Mouse (Mus musculus) adrenal gland, postnatal 14 days (tissue): ENCODE data around the gene Nt5c. TPM values are rescaled to one million over a fixed set of nuclear protein-coding genes. Genes with fewer than 3 reads are reported as not detected.
"Not testable (repeated sequence)": the region's sequence is repeated elsewhere in the genome, so short reads cannot be mapped to it uniquely, and the experiment has no call there.

Experiments used
- DNase-seq: peaks from one replicate; pipeline ENCODE4 v3.0.0; 2021; ENCODE audit warnings: mixed read lengths
- total RNA-seq: library from RNA; stranded (reverse); gene quantifications from 2 replicates; pipeline ENCODE4 v1.2.3, GENCODE M21; 2021

Gene Nt5c
- total RNA-seq, 1 experiment from 2014 or later, result 73.8 TPM

DNA sequence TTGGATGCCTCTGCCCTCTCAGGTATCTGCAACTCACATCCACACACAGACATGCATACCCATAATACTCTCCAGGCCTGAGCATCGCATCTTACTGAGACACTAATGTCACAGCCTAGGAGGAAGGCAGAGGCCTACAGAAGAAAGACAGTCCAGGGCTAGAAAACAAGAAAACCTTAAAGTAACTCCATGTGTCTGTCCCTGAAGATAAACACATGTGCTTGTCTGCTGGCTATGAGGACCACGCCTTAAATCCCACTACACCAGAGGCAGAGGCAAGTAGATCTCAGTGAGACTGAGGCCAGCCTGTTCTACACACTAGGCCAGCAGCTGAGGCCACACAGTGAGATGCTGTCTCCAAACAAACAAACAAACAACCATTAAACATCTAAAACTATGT lies 19.5 kb upstream of the Nt5c start:
- no peak for DNase-seq

DNA sequence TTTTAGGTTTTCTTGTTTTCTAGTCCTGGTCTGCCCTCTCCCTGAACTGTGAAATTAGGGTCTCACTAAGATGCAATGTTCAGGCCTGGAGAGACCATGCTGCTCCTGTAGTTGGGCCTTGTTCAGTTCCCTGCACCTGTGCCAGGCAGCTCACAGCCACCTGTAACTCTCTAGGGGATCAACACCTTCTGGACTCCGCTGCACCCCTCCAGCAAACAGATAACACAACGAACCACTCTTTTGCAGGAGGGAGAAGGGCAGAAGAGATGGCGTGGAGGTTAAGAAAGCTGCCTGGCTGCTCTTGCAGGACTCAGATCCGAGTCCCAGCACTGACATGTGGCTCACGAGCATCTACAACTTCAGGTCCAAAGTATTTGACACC lies 18.8 kb upstream of the Nt5c start:
- DNase-seq, result no peak

DNA sequence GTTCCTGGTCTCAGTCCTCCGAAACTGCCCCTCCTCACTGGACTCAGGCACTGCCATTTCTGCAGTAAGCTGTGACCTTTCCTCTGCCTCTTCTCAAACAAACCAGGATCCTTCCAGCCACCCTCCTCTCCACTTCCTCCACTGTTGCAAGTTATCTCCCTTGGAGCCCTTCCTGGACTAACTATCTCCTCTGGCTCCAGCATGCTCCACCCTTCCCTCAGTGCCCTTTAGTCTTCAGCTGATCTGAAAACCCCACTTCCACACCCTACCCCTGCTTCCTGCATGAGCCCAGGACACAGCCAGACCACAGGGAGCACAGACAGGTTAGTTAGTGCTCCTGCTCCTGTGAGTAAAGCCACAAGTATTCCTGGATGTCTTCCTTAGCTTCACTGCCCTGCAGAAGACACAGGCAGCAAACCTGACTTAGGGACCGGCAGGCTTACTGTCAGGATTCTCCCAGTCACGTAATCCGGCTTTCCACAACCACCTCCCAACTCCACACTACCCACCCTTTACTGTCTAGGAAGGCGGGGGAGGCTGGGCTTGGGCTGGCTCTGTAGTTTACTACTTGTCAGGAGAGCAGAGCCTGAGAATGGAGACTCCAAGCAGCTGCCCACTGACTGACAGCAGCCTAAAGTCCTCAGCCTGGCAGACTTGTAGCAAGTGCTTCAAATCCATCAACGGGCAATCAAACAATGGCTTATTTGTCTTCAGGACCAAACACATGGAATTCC lies 18.3 kb upstream of the Nt5c start:
- DNase-seq, result no peak

DNA sequence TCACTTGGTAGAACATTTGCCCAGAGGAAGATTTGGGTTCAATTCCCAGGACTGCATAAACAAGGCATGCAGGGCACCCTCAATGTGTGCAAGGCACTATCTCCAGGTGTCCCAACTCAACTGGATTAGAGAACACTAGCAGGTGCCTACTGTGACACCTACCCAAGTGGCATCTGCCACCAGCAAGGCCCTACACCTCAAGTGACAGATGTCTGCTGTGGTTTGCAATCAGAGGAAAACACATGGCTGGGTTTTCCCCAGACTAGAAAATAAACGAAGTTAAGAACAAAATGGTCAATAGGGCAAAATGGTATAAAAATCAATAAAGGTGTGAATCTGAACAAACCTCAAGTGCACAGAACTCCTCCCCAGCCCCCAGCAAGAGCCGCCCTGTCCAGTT lies 16.4 kb upstream of the Nt5c start:
- DNase-seq, result no peak

DNA sequence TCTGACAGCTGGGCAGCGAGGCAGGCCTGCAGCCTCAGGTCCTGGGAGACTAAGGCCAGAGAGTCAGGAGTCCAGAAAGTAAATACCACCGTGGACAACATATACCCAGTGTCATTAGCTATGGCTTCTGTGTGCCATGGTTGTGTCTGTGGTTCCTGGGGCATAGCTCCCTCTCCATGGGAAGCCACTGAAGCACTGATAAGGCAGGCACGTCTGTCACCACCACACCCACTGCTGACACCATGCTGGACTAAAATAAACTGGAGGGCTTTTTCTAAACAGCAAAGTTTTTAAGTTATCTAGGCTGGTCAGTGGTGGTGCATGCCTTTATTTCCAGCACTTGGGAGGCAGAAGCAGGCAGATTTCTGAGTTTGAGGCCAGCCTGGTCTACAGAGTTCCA lies 14.9 kb upstream of the Nt5c start:
- DNase-seq, result no peak

DNA sequence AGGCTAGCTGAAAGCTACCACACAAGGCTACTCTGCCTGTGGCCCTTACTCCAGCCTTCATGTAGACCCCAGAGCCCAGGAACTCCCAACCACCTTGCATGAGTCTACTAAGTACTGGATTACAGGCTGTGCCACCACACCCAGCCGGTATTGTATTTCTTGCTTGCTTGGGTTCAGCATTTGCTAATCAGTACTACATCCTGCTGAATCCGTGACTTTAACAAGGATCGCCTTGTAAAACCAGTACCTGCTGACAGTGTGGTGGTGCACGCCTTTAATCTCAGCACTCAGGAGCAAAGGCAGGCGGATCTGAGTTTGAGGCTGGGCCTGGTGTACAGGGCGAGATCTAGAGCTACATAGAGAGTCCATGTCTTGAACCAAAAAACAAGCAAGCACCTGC lies 11.0 kb upstream of the Nt5c start:
- DNase-seq, result no peak

DNA sequence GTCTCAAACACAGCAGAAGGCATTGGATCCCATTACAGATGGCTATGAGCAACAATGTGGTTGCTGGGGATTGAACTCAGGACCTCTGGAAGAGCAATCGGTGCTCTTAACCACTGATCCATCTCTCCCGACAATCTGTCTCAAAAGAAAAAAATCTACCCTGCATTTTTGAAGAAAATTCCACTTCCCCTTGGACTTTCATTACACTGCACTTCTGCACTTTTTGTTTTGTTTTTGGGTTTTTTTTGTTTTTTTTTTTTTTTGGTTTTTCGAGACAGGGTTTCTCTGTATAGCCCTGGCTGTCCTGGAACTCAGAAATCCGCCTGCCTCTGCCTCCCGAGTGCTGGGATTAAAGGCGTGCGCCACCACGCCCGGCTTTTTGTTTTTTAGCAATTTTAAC lies 4.9 kb upstream of the Nt5c start:
- not testable (repeated sequence) for DNase-seq

DNA sequence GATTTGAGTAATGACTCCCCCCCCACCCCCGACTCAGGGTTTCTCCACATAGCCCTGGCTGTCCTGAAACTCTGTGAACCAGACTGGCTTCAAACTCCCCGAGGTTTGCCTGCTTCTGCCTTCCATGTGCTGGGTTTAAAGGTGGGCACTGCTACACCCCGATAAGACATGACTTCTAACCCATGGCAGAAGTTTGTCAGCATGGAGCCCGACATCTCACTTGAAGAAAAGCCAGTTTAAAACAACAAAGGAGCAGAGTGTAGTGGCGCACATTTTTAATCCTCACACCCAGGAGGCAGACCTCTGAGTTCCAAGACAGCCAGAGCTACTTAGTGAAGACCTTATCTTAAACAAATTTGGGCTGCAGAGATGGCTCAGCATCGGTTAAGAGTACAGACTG lies 725 bp upstream of the Nt5c start:
- no peak for DNase-seq

DNA sequence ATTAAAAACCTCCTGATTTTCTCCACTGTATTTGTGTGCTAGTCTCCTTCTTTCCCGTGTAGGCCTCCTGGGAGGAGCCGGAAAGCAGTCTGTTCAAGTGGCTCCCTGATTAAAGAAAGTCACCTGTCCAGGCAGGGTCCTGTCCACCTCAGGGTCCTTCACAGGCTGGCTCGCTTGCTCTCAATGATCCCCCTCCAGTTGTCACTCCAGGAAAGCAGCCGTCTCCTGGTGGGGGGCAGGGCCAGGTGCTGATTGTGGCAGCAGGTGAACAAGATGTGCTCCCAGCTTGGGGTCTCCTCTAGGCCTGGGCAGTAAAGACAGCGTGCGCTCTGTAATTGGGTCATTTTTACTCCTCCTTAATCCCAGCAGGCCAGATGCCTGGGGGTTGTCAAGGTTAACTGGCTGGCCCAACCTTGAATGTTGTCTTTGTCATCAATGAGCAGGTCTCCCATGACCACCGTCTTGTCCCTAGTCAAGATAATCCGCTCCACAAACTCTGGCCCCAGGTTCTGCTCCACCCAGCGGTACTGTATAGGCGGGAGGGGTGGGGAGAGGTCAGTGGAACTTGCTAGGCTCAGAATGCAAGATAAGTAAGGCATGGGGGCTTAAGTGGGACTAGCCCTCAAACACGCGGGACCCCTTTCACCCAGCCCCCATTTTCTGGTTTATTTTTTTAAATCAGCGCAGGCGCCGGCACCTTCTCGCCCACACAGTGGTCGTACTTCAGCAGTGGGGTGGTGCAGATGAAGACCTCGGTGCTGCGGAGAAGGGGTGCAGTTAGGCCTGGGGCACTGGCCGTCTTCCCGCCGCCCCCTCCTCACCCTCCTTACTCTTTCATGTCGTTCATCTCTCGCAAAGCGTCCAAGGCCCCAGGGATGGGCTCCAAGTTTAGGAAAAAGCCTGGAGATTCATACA lies 964 bp downstream of the Nt5c start:
- peak; percentile 49 for DNase-seq

DNA sequence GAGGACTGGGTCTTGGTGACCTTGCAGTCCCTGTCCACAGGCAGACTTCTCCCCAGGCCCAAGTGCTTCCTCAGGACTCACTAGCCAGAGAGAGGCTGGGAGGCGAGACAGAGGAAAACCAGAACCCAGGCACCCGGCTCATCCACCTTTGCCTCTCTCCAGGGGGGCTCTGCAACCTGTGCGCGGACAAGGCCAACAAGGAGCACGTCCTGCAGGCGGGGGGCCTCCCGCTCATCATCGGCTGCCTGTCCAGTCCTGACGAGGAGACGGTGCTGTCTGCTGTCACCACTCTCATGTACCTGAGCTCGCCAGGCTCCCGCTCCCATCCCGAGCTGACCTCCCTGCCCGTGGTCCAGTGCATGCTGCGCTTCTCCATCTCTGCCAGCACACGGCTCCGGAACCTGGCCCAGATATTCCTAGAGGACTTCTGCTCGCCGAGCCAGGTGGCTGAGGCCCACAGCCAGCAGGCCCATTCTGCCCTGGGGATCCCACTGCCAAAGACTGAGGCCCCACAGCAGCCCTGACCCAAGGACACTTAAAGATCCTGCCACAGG lies 3.0 kb downstream of the Nt5c start:
- no peak for DNase-seq

DNA sequence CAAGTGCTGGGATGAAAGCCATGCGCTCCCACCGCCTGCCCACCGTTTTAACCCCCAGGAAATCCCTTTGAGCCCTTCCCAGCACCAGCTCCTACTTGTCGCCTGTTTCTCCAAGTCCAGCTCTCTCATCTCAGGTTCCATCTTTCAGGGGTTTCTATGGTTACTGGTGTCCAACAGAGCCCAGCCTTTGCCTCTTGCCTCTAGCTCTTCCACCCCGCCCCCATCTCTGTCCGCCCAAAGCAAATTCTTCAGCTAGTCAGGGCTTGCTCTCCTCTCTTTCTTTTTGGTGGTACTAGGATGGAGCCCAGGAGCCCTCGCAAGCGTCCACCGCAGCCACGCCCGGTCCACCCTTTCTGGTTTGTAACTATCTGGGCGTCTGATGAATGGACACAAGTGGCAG lies 6.5 kb downstream of the Nt5c start:
- DNase-seq, result no peak

DNA sequence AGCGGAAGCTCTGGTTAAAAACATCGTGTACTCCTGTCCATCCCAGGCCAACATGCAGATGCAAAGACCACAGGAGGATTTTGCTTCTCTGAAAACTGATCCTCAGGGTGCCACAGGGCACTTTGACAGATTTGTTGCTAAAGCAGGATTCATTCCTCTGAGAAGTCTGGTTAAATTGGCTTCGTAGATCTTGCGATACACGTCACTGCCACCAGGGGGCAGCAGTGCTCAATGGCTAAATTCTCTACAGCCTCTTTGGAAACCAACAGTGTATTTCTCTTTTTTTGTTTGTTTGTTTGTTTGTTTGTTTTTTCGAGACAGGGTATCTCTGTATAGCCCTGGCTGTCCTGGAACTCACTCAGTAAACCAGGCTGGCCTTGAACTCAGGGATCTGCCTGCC lies 7.9 kb downstream of the Nt5c start:
- peak; percentile 85 for DNase-seq

DNA sequence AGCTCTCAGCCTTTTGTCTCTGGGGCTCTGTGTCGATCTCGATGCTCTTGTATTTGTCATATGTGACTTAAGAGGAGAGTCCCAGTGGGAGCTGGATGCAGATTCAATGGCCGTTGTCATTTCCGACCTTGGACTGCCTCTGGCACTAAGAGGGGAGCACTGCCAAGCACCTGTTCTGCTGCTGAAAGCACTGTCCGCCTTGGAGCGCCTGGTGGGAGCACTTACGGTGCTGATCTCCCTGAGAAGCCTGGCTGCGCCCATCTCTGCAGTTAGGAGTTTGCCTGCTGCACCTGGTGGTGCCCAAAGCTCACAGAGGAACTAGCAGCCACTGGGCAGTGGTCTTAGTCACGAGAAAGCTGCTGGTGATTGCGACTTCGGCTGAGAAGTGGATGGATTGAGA lies 8.4 kb downstream of the Nt5c start:
- no peak for DNase-seq

DNA sequence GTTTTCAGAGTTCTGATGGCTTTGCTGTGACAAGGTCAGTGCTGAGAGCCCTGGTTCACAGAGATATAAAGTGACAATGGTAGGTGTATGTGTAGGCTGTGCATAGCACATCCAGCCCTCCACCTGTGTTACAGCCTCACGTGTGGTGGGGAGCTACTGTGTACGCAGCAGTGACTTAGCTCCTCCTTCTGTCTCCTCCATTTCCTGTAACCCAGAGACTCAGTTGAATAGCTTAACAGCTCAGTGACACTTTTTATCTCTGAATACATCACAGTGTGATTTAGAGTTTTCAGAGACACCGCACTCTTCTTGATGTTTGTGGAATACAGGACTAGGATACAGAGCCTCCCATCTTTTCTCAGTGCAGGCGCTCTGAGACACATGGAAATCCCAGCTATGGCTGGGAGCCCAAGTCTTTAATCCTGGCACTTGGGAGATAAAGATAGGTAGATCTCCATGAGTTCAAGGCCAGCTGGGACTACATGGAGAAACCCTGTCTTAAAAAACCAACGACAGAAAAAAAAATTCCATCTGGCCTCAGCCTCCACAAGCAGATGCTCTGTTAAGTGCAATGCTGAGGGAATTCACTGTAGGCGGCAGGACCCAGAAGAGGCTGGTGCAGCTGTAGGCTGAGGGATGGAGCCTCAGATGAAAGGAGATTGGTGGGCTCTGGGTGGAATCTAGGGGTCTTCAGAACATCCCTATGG lies 10.0 kb downstream of the Nt5c start:
- no peak for DNase-seq

DNA sequence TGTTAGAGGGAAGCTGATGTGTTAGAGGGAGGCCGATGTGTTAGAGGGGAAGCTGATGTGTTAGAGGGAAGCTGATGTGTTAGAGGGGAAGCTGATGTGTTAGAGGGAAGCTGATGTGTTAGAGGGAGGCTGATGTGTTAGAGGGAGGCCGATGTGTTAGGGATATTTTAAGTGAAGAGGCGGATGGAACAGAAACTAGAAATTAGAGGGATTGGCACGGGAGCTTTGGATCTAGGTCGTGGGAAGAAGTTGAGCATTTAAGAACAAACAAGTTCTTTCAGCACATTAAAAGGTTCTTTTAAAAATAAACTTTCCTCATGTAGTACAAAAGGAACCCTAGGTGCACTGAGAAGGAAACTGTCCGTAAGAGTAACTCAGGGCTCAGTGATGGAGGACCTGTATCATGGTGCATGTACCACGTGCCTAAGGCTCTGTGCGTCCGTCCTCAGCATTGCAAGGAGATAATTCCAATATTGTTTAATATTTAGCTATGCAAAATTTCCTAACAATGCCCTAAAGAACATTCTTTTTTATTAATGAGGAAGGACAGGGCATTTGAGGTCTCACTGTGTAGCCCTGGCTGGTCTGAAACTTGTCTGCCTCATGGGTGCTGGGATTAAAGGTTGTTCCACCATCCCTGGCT lies 13.2 kb downstream of the Nt5c start:
- no peak for DNase-seq

DNA sequence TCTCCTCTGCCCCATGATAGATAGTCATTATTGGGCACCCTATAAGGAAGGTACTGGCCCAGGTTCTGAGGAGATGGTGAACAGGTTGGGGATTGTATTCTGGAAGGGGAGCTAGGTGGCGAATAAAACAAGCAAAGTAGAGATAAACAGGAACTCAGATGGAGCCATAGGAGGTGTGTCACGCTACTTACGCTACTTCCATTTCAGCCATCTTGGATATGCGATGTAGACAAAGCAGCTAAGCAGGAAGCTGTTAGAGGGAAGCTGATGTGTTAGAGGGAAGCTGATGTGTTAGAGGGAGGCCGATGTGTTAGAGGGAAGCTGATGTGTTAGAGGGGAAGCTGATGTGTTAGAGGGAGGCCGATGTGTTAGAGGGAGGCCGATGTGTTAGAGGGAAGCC lies 14.3 kb downstream of the Nt5c start:
- not testable (repeated sequence) for DNase-seq

DNA sequence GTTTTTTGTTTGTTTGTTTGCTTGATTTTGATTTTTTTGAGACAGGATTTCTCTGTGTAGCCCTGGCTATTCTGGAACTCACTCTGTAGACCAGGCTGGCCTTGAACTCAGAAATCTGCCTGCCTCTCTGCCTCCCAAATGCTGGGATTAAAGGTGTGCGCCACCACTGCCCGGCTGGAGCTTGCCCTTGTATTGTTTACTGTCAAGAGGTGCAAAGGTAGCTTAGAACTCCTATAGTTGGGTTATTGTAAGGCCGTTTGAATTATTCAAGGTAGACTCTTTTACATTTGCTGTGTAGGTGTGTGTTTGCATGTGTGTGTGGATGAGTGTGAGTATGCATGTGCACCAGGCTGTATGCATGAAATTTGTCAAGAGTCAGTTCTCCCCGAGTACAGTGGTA lies 15.0 kb downstream of the Nt5c start:
- DNase-seq, result not testable (repeated sequence)

DNA sequence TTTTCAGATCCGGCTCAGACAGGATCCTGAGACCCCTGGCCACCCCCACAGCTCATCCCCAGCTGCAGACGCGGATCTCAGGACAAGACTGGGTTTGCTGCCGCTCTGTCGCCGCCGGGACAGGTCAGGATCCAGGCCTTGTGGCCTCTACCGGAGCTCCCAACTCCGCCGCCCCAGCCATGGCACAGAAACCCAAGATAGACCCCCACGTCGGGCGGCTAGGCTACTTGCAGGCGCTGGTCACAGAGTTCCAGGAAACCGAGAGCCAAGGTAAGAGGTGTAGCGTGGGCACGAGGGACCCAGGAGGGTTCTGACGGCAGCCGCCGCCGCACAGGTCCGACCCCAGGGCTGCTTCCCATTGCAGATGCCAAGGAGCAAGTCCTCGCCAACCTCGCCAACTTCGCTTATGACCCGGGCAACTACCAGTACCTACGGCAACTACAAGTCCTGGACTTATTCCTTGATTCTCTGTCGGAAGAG lies 15.9 kb downstream of the Nt5c start:
- DNase-seq, result no peak

DNA sequence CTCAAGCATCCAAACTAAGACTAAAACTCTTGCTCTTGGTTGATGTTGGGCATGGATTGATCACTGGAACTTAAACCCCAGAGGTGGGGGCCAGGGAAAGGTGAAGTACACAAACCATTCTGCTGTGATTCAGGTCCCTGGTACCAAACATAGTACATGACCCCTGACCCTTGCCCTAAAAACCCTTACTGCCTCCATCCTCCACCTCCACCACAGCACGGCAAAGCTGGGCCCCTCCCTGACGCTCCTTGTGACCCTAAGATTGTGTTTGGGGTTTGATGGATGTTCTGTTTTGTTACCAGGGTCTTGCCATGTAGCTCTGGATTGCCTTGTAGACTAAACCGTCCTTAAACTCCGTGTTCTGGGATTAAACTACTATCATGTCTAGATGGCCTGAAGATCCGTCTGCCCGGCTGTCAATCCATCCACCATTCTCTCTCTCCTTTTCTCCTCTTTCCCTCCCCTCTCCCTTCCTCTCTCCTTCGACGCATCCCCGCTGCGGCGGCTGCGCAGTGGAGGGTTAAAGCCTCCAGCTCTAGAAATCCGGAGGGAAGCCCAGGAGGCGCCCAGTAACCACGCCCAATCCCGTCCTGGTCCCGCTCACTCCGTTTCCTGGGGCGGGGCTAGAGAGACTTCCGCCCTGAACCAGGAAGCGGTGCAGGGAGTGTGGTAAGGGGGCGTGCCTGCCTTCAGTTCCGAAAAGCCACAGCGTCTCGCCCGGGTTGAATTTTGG lies 16.5 kb downstream of the Nt5c start, which contains the start of gene Armc7:
Armc7 (plus strand) TSS at position 643 of the 733 bp plus-strand sequence.
- DNase-seq, result peak; percentile 97

DNA sequence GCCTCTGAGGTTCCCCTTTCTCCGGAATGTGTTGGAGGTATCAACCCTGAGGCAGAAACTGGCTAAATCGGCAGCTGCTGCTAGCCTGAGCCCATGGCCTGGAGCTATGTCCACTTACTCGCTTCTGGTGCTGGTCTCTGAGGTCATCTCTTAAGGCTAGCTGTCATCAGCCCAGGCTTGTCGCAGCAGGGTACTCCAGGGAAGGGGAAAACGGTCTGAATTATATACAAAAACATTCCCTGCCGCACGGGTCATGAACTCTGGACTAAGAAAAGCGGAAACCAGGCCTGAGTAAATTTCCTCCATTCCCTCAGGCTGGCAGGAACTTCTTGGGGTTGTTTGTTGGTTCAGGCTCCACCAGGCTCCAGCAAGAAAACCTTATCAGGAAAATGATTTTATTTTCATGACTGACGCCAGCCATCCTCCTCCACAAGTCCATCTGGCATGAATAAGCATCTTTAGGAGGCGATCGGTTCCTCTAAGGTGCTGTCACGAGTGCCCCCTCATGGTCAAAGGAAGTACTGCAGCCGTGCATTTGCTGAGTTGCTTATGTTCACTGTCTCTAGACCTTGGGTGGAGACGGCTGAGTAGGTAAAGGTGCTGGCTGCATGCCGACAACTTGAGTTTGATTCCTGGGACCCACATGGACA lies 17.9 kb downstream of the Nt5c start:
- peak; percentile 93 for DNase-seq

DNA sequence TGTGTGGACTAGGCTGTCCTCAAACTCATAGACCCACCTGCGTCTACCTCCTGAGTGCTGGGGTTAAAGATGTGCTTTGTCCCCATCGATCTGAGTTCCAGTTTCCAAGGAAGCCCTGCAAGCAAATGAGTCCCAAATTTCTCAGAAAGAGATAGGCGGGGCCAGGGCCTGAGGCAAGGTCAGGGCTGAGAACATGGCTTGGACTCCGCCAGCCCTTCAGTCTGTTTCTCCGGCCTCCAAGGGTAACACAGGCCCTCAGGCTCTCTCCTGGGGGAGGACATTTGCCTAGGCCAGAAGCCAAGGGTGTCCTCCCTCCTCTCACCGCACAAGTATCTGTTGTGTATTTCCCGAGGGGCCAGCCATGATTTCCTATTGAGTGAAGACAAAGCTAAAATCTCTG lies 19.5 kb downstream of the Nt5c start:
- DNase-seq, result no peak
